Mouse (Mus musculus) limb, embryonic 10.5 days (tissue): Measurements from ENCODE around the gene Nol3. TPM values are rescaled to one million over a fixed set of nuclear protein-coding genes. Genes with fewer than 3 reads are reported as not detected.
"Not testable (repeated sequence)": the region's sequence is repeated elsewhere in the genome, so short reads cannot be mapped to it uniquely, and the experiment has no call there.

Experiments used
- DNase-seq: peaks from one replicate; pipeline ENCODE4 v3.0.0-alpha.2; 2017; ENCODE audit warnings: low spot score
- H3K27ac ChIP-seq: fragments of 300-500 bp; sonication (generic); 2 replicates; pipeline ENCODE4 v1.5.1; 2016; ENCODE audit warnings: mild to moderate bottlenecking
- H3K27me3 ChIP-seq: fragments of 300-500 bp; sonication (generic); 2 replicates; pipeline ENCODE4 v1.6.1; 2016; ENCODE audit warnings: low read depth, mild to moderate bottlenecking; ENCODE audit not compliant: poor library complexity, severe bottlenecking
- H3K36me3 ChIP-seq: fragments of 300-500 bp; sonication (generic); 2 replicates; pipeline ENCODE4 v1.6.1; 2016; ENCODE audit warnings: mild to moderate bottlenecking, moderate library complexity
- H3K4me1 ChIP-seq: fragments of 300-500 bp; sonication (generic); 2 replicates; pipeline ENCODE4 v1.6.1; 2016
- H3K4me3 ChIP-seq: fragments of 300-500 bp; sonication (generic); 2 replicates; pipeline ENCODE4 v1.5.1; 2016; ENCODE audit warnings: mild to moderate bottlenecking, moderate library complexity
- H3K9me3 ChIP-seq: fragments of 300-500 bp; sonication (generic); replicated peaks from 2 replicates; pipeline ENCODE4 v1.6.1; 2016; ENCODE audit warnings: mild to moderate bottlenecking
- WGBS: fragments of 180-500 bp; shearing (Covaris S2); methylation state at CpG from one replicate; pipeline ENCODE4 v1.1.7; 2016; 5-methylcytosine and 5-hydroxymethylcytosine counted together
- polyA plus RNA-seq: library from polyadenylated mRNA; unstranded; fragments of >200 nt; fragmentation: Nextera tagmentation; extraction: Ambion mirVana; gene quantifications from 2 replicates; pipeline ENCODE4 v1.2.1, GENCODE M21; 2016

Gene Nol3
- polyA plus RNA-seq, 1 experiment from 2014 or later = 0.40 TPM

DNA sequence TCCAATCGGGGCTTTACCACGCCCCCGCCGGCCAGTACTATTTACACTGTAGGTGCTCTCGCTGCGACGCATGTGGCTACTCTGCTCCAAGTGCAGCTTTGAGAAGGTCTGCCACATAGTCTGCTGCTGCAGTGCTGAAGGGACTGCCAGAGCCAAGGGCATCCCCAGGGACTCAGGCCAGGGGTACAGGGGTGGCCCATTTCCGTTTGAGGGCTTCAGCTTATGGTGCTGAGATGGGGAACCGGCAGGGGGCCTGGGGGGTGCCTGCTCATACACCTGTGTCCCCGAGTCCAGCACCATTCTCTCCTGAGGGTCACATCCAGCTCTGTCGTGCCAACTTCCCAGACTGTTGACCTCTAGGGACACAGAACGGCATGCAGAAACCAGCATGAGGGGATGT is 9.6 kb downstream of the Nol3 start:
- 42% methylated on average over 12 of the region's 12 CpGs for WGBS

DNA sequence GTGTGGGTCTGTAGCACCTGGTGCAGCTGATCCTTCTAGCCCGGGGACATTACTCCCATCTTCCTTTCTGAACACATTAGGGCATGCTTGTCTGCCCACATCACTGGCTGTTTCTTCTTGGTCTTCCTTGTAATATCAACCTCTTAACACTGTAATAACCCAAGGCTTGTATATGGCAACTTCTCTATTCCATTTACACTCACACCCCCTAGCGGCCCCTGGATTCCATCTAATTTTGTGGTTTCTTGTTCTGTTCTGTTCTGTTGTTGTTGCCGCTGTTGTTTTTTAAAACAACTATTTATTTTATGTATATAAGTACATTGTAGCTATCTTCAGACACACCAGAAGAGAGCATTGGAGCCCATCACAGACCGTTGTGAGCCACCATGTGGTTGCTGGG is 11.0 kb downstream of the Nol3 start:
- no peak overlapping the region for H3K27ac ChIP-seq
- H3K4me3 ChIP-seq = no peak overlapping the region
- peaks cover 32% of the 10 kb centered on the region for H3K4me1 ChIP-seq
- H3K36me3 ChIP-seq = peaks cover 20% of the 10 kb centered on the region
- peaks cover 68% of the 10 kb centered on the region for H3K27me3 ChIP-seq
- H3K9me3 ChIP-seq = no peaks in the 10 kb centered on the region
- 93% methylated on average over 4 of the region's 4 CpGs for WGBS
- no peak for DNase-seq

More for the DNA sequence above, 9.6 kb downstream of the Nol3 start:
- DNase-seq = no peak
- H3K4me1 ChIP-seq = peaks cover 27% of the 10 kb centered on the region
- peaks cover 77% of the 10 kb centered on the region for H3K27me3 ChIP-seq
- H3K36me3 ChIP-seq = peaks cover 28% of the 10 kb centered on the region
- no peak overlapping the region for H3K4me3 ChIP-seq
- H3K9me3 ChIP-seq = no peaks in the 10 kb centered on the region
- no peak overlapping the region for H3K27ac ChIP-seq

DNA sequence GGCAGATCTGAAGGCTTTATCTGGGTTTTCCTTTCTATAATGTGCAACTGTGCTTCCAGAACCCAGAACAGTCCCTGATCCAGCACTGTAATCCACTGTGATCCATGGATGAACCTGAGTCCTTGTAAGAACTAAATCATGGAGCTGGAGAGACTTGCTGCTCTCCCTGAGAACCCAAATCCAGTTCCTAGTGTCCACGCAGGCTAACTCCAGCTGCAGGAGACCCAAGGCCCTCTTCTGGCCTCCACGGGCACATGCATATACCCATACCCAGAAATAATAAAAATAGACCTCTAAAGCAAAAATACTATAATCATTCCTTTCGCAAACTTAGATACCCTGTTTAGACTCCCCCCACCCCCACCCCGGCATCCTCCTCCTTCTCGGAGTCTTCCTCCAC is 12.3 kb downstream of the Nol3 start:
- Histone ChIP-seq H3K27ac (no peak overlapping the region), H3K4me1 (peaks cover 29% of the 10 kb centered on the region), H3K36me3 (peaks cover 10% of the 10 kb centered on the region), H3K4me3 (no peak overlapping the region), H3K27me3 (peaks cover 64% of the 10 kb centered on the region), H3K9me3 (no peaks in the 10 kb centered on the region)
- 89% methylated on average over 5 of the region's 5 CpGs for WGBS
- DNase-seq = no peak

DNA sequence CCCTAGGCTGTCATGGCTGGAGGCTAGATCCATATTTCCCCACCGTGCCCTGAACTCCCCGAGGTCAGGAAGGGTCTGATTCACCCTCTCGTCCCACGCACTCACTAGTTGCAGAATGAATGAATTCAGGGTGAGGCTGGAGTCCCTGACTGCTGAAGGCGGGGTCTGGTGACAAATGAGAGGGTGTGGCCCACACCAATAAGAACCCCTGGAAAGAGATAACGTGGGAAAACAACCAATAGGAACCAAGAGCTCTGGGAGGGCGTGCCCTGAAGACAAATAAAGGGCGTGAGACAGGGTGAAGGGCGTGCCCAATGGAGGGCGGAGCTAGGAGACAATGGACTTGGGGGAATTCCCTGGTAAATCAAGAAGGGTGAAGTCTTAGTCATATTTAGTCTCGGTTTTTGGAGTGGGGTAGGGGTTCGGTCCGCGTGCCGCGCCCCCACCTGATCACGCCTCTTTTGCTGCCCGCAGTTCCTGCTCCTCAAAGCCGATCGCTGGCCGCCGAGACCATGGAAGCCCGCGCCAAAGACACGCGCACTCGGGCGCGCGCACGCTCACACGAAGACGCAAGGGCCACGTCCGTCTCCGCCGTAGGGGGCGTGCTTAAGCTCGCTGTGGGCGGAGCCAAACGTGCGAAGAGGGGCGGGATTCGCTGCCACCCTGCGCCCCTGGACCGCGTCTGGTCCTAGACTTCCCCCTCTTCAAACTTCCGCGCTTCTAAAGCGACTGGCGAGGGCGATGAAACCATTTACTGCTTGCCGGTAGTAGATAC is 13.2 kb downstream of the Nol3 start:
- no peaks in the 10 kb centered on the region for H3K9me3 ChIP-seq
- peak overlapping the region; percentile 63 for H3K4me3 ChIP-seq
- H3K36me3 ChIP-seq = peaks cover 10% of the 10 kb centered on the region
- peaks cover 31% of the 10 kb centered on the region for H3K4me1 ChIP-seq
- peak; percentile 95 for DNase-seq
- peak overlapping the region; percentile 93 for H3K27ac ChIP-seq
- WGBS = under 1% methylated on average over 53 of the region's 53 CpGs
- peaks cover 64% of the 10 kb centered on the region for H3K27me3 ChIP-seq

DNA sequence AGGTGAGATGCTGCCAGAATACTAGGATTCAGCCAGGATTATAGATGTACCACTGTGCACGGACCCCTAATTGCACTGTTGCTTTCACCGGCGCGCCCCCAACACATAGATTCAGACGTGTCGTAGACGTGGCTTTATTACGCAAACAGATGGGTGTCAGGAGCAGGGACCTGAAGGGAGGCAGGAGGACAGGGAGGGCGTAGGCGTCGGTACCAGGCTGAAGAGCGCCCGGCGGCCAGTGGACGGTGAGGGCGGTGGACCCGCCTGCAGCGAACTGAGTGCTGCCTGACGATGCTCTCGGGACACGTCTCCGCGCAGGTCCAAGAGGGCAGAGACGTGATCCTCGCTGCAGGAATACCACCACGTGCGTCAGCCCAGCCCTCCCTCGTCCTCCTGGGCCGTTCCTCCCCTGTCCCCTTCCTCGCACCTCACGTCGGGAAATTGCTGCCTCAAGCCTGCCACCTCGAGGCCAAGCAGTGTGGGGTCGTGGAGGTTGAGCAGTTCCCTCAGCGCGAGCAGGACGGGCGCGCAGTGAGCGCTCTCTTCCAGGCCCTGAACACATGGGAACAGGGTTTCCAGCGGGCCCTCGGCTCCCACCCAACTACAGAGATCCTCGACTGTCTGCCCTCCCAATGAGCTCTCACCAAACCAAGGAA is 14.0 kb downstream of the Nol3 start, which contains the start of gene 4931428F04Rik:
Gene 4931428F04Rik (minus strand): TSS at position 60 of the 656 bp plus-strand sequence.
- Histone ChIP-seq H3K4me3 (peak within 1 kb of the TSS; percentile 63), H3K27me3 (peaks cover 57% of the 10 kb centered on the region), H3K27ac (peak within 1 kb of the TSS; percentile 93), H3K9me3 (no peaks in the 10 kb centered on the region), H3K36me3 (peaks cover 7% of the 10 kb centered on the region), H3K4me1 (peaks cover 31% of the 10 kb centered on the region)
- 2% methylated on average over 43 of the region's 43 CpGs for WGBS
- peak; percentile 63 for DNase-seq

DNA sequence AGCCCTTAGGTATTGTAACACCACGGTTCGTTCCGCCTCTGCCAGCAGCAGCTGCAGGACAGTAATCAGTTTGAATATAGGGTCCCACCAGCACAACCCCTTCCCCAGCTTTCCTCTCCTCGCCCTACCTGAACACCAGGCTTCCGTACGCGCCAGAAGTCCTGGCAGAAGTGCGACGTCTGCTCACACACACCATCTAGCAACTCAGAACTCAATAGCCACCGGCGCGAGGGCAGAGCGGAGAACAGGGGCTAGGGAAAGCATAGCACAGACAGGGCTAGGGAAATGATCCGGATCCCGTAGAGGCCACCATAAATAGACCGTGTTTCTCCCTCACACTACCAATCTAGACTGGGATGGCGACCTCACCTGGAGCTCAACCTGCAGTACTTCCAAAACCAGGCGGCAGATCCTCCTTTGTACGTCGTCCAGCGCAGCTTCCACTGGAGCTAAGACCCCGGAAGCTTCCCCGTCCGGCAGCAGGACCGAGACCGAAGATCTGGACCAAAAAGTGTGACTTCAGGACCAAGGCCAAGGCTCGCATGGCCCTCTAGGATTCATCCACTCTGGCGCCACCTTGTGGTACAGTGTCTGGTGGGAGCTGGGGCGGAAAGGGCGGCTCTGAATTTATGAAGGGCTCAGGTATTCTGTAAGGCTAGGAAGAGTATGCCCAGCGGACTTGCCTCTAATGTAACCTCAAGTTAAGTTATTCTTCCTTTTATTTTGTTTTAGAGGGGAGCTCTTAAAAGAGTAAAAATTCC is 14.8 kb downstream of the Nol3 start:
- no peak overlapping the region for H3K27ac ChIP-seq
- WGBS = 6% methylated on average over 31 of the region's 31 CpGs

DNA sequence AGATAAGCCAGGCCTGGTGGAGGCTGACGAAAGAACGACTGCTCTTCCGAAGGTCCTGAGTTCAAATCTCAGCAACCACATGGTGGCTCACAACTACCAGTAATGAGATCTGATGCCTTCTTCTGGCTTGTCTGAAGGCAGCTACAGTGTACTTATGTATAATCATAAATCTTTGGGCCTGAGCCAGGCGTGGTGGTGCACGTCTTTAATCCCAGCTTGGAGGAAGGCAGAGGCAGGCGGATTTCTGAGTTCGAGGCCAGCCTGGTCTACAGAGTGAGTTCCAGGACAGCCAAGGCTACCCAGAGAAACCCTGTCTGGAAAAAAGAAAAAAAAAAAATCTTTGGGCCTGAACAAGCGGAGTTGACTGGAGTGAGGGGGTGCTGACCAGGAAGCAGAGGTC is 15.4 kb downstream of the Nol3 start:
- Histone ChIP-seq H3K4me1 (peaks cover 36% of the 10 kb centered on the region), H3K27me3 (peaks cover 48% of the 10 kb centered on the region)
- not testable (repeated sequence) for H3K36me3 ChIP-seq, H3K27ac ChIP-seq, H3K9me3 ChIP-seq, H3K4me3 ChIP-seq, DNase-seq
- WGBS = 89% methylated on average over 8 of the region's 8 CpGs

More for the DNA sequence above, 14.8 kb downstream of the Nol3 start:
- 0 out of 2 replicates have a peak, but pooled peaks cover under 1% of the 10 kb centered on the region for H3K36me3 ChIP-seq
- H3K4me3 ChIP-seq = peak overlapping the region; percentile 63
- peak; percentile 95 for DNase-seq
- peaks cover 32% of the 10 kb centered on the region for H3K4me1 ChIP-seq
- peaks cover 54% of the 10 kb centered on the region for H3K27me3 ChIP-seq
- no peaks in the 10 kb centered on the region for H3K9me3 ChIP-seq

DNA sequence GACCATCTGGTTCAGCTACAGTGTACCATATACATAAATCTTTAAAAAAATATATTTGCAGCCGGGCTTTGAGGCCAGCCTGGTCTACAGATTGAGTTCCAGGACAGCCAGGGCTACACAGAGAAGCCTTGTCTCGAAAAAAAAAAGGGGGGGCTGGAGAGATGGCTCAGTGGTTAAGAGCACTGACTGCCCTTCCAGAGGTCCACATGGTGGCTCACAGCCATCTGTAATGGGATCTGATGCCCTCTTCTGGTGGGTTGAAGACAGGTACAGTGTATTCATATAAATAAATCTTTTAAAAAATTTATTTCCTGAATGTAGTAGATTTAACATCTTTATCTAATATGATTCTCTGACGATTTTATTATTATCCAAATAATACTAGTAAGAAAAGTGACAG is 15.9 kb downstream of the Nol3 start:
- not testable (repeated sequence) for H3K4me3 ChIP-seq, H3K27ac ChIP-seq
- WGBS = 72% methylated on average over 3 of the region's 3 CpGs

DNA sequence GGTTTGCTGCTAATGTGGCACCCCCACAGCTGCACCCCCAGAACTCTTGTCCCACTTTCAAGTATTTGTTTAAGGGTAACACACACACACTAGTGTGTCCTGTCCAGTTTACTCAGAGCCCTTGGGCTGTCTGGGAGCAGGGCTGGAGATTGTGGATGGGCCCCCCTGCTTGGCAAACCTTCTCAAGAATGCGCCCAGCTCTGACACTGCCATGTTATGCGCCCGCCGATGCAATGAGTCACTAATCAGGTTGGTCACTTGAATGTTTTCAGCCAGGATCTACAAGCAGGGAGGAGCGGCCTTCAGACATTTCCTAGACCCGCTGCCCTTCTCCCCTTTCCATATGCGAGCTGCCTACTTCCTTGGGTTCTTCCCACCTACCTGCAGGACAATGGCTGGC is 16.5 kb downstream of the Nol3 start:
- WGBS = 76% methylated on average over 7 of the region's 7 CpGs
- Histone ChIP-seq H3K9me3 (no peaks in the 10 kb centered on the region), H3K4me3 (no peak overlapping the region), H3K4me1 (peaks cover 45% of the 10 kb centered on the region), H3K36me3 (no peaks in the 10 kb centered on the region), H3K27ac (no peak overlapping the region), H3K27me3 (peaks cover 37% of the 10 kb centered on the region)
- no peak for DNase-seq

More for the DNA sequence above, 15.9 kb downstream of the Nol3 start:
- Histone ChIP-seq H3K27me3 (peaks cover 44% of the 10 kb centered on the region), H3K4me1 (peaks cover 39% of the 10 kb centered on the region)
- not testable (repeated sequence) for H3K9me3 ChIP-seq, H3K36me3 ChIP-seq, DNase-seq

DNA sequence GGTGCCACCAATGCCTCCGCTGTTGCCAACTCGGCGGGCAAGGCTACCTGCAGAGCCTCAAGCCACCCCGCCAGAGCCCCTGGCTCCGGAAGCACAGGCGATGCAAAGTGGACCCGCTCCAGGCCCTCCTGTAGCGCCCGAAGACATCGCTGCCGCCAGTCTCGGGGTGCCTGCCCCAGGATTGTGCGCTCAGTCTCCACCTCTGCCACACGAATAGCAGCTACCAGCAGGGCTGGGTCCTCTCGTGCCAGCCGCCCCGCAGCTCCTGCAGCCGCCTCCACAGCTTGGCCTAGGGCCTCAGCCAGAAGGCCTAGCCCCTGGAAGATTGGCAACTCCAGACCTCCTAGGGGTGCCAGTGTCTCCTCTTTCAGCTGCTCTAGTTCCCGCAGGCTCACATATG is 17.5 kb downstream of the Nol3 start:
- H3K27ac ChIP-seq = no peak overlapping the region
- 71% methylated on average over 19 of the region's 19 CpGs for WGBS
- no peak for DNase-seq
- peaks cover under 1% of the 10 kb centered on the region; the same call in 1 of the 2 replicates for H3K36me3 ChIP-seq
- peaks cover 37% of the 10 kb centered on the region for H3K27me3 ChIP-seq
- peaks cover 49% of the 10 kb centered on the region for H3K4me1 ChIP-seq
- H3K9me3 ChIP-seq = no peaks in the 10 kb centered on the region
- no peak overlapping the region for H3K4me3 ChIP-seq

DNA sequence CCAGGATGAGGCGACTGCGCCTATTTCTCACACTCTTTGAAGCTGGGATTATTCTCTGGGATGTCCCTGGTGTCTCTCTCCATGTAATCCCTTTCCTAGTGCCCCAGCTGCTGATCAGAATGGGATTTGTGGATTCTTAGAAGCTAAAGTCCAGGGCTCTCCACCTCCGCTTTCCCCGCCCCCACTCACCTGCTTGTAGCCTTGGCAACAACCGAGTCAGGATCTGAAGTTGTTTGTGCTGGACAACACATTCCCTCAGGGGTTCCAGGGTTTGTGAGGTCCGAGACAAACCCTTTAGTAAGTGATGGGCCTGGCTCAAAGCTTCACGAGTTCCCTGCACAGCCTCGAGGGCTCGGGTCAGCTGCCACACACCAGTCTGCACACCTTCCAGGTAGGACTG is 18.8 kb downstream of the Nol3 start:
- WGBS = 66% methylated on average over 9 of the region's 9 CpGs
- H3K27ac ChIP-seq = no peak overlapping the region
- DNase-seq = no peak
- H3K27me3 ChIP-seq = peaks cover 34% of the 10 kb centered on the region
- H3K36me3 ChIP-seq = peaks cover 13% of the 10 kb centered on the region
- peaks cover 45% of the 10 kb centered on the region for H3K4me1 ChIP-seq
- H3K9me3 ChIP-seq = no peaks in the 10 kb centered on the region
- H3K4me3 ChIP-seq = no peak overlapping the region

DNA sequence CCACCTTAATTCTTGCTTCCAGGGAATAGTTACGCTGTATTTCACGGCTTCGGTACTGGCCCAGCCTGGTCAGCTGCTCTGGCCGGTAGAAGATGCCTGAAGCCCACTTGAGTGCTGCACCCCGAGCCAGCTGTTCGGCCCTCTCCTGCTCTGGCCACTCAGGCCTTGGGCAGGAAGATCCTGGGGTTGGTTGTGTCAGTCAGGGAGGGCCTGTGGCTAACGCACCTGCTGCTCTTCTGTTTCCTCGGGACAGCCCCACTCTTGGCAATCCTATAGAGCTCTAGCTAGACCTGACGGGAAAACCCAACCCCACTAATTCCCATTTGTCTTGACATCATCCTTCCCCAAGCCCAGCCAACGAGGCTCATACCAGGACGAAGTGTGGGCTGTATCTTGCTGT is 19.3 kb downstream of the Nol3 start:
- no peak for DNase-seq
- 72% methylated on average over 11 of the region's 11 CpGs for WGBS

More for the DNA sequence above, 19.3 kb downstream of the Nol3 start:
- Histone ChIP-seq H3K27ac (no peak overlapping the region), H3K9me3 (no peaks in the 10 kb centered on the region), H3K4me1 (peaks cover 40% of the 10 kb centered on the region), H3K27me3 (peaks cover 29% of the 10 kb centered on the region), H3K4me3 (peak overlapping the region; percentile 20; the same call in 1 of the 2 replicates), H3K36me3 (peaks cover 18% of the 10 kb centered on the region)
